ENCODE assay signal across 1 mouse cellular context in the genomic region with DNA sequence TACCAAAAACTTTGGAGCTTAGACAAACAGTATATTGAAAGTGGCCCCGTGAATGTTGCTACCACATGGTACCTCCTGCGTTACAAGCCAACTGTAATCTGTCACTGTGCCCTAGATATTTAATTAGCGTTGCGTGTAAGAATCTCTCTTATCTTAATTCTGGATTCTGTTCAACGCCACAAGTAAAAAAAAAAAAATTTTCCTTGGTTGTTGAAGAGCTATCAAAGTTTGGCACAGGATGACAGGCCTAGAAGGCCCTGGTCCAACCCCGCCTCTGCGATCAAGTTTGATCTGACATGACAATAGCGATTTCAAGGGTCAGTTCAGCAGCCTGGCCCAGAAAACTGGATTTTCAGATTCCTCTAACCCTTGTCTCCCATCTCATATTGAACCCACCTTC.
TF ChIP-seq lines count a peak whose summit lies in the region.

No protein-coding gene starts in this region.

TF ChIP-seq in MEL, 35 proteins besides CTCF, POLR2A, EP300 and RAD21:
- no peak for TF ChIP-seq E2F4 (IDR thresholded peaks at IDR 0.05; ENCODE audit: borderline replicate concordance, low read depth, low read length)
- no peak for TF ChIP-seq ZKSCAN1 (IDR thresholded peaks at IDR 0.05; ENCODE audit: low read depth, low read length)
- TF ChIP-seq TBP (IDR thresholded peaks at IDR 0.05; ENCODE audit: low read depth, low read length) = no peak
- TF ChIP-seq MYC (IDR thresholded peaks at IDR 0.05; ENCODE audit: low read depth, low read length) = no peak
- TF ChIP-seq USF1 (IDR thresholded peaks at IDR 0.05; ENCODE audit: low read depth, low read length) = no peak
- no peak for TF ChIP-seq TCF12 (IDR thresholded peaks at IDR 0.05; ENCODE audit: low read depth, low read length)
- 0 out of 2 replicates have a peak, but pooled peaks have one; percentile 15 for TF ChIP-seq RCOR1 (IDR thresholded peaks at IDR 0.05; ENCODE audit: low read depth, low read length)
- TF ChIP-seq BHLHE40 (IDR thresholded peaks at IDR 0.05; ENCODE audit: borderline replicate concordance, low read depth, low read length) = no peak
- 0 out of 2 replicates have a peak, but pooled peaks have one; percentile 16 for TF ChIP-seq GATA1 (IDR thresholded peaks at IDR 0.05; ENCODE audit: low read depth, low read length)
- TF ChIP-seq ZNF384 (IDR thresholded peaks at IDR 0.05; ENCODE audit: low read depth, low read length) = peak; percentile 82
- 0 out of 2 replicates have a peak, but pooled peaks have one; percentile 18 for TF ChIP-seq ETS1 (IDR thresholded peaks at IDR 0.05; ENCODE audit: low read depth, low read length)
- no peak for TF ChIP-seq ELF1 (IDR thresholded peaks at IDR 0.05; ENCODE audit: low read depth, low read length)
- TF ChIP-seq MAX (IDR thresholded peaks at IDR 0.05; ENCODE audit: low read length) = no peak; the same call in 1 of the 2 replicates
- no peak for TF ChIP-seq POLR2AphosphoS5 (IDR thresholded peaks at IDR 0.05; ENCODE audit: borderline replicate concordance, low read depth, low read length)
- no peak for TF ChIP-seq MAFK (IDR thresholded peaks at IDR 0.05; ENCODE audit: borderline replicate concordance, low read depth, low read length)
- peak; percentile 64 for TF ChIP-seq MXI1 (IDR thresholded peaks at IDR 0.05; ENCODE audit: low read depth, low read length)
- no peak for TF ChIP-seq TAL1 (IDR thresholded peaks at IDR 0.05; ENCODE audit: low read length)
- TF ChIP-seq SIN3A (IDR thresholded peaks at IDR 0.05; ENCODE audit: low read length) = peak; percentile 19; the same call in 1 of the 2 replicates
